Mouse (Mus musculus): ENCODE data around the gene Vmn1r111. TPM values are rescaled to one million over a fixed set of nuclear protein-coding genes. Genes with fewer than 3 reads are reported as not detected.
"Not testable (repeated sequence)": the region's sequence is repeated elsewhere in the genome, so short reads cannot be mapped to it uniquely, and the experiment has no call there.

The Vmn1r111 gene
- polyA plus RNA-seq (2016; fragmentation: Nextera tagmentation; extraction: Ambion mirVana) = not detected in 2 replicates

- H3K27ac ChIP-seq; H3K4me2 ChIP-seq; H3K4me3 ChIP-seq; H3K9me3 ChIP-seq (replicated peaks); ATAC-seq; H3K4me1 ChIP-seq; H3K36me3 ChIP-seq; H3K27me3 ChIP-seq (replicated peaks); H3K9ac ChIP-seq: not testable (repeated sequence)
- no CpG with 5 or more reads among the region's 2 CpGs for WGBS (ENCODE audit: insufficient replicate concordance)
Observed at GRCm38 (mm10) chr7:20703116-20703515, at the start of gene Vmn1r111. TSS of gene Vmn1r111 (minus strand) at chr7:20703216.

- ATAC-seq; H3K4me2 ChIP-seq; H3K27me3 ChIP-seq (replicated peaks); H3K36me3 ChIP-seq; H3K9me3 ChIP-seq (replicated peaks); H3K4me3 ChIP-seq; H3K4me1 ChIP-seq; H3K27ac ChIP-seq; H3K9ac ChIP-seq: not testable (repeated sequence)
- no CpG with 5 or more reads among the region's 1 CpGs for WGBS (ENCODE audit: insufficient replicate concordance)
Observed at GRCm38 (mm10) chr7:20730524-20730923, 27.5 kb upstream of the Vmn1r111 start, which contains the start of gene Gm10668. TSS of gene Gm10668 (minus strand) at chr7:20730624.

- H3K4me2 ChIP-seq; H3K36me3 ChIP-seq; H3K9ac ChIP-seq; H3K27me3 ChIP-seq (replicated peaks); H3K4me1 ChIP-seq; H3K4me3 ChIP-seq; H3K9me3 ChIP-seq (replicated peaks); ATAC-seq; H3K27ac ChIP-seq: not testable (repeated sequence)
- no CpG with 5 or more reads among the region's 3 CpGs for WGBS (ENCODE audit: insufficient replicate concordance)
Observed at GRCm38 (mm10) chr7:20668618-20669017, 34.4 kb downstream of the Vmn1r111 start, which contains the start of gene Vmn1r107. TSS of gene Vmn1r107 (plus strand) at chr7:20668918.

Other genes with a start within 250 kb of the Vmn1r111 start
- not detected in 2 replicates for gene Gm10670, start 228.3 kb downstream of the Vmn1r111 start, polyA plus RNA-seq (2016; fragmentation: Nextera tagmentation; extraction: Ambion mirVana)
- gene Vmn1r103, start 192.7 kb downstream of the Vmn1r111 start, polyA plus RNA-seq (2016; fragmentation: Nextera tagmentation; extraction: Ambion mirVana) = not detected in 2 replicates
- gene Vmn1r104, start 169.4 kb downstream of the Vmn1r111 start, polyA plus RNA-seq (2016; fragmentation: Nextera tagmentation; extraction: Ambion mirVana) = not detected in 2 replicates
- not detected in 2 replicates for gene Gm5726, start 157.5 kb downstream of the Vmn1r111 start, polyA plus RNA-seq (2016; fragmentation: Nextera tagmentation; extraction: Ambion mirVana)
- not detected in 2 replicates for gene Gm4141, start 127.0 kb downstream of the Vmn1r111 start, polyA plus RNA-seq (2016; fragmentation: Nextera tagmentation; extraction: Ambion mirVana)
- not detected in 2 replicates for gene Gm4513, start 104.2 kb downstream of the Vmn1r111 start, polyA plus RNA-seq (2016; fragmentation: Nextera tagmentation; extraction: Ambion mirVana)
- not detected in 2 replicates for gene Vmn1r107, start 34.3 kb downstream of the Vmn1r111 start, polyA plus RNA-seq (2016; fragmentation: Nextera tagmentation; extraction: Ambion mirVana)
- not detected in 2 replicates for gene Gm10668, start 27.4 kb upstream of the Vmn1r111 start, polyA plus RNA-seq (2016; fragmentation: Nextera tagmentation; extraction: Ambion mirVana)
- not detected in 2 replicates for gene Vmn1r112, start 68.0 kb upstream of the Vmn1r111 start, polyA plus RNA-seq (2016; fragmentation: Nextera tagmentation; extraction: Ambion mirVana)
- not detected in 2 replicates for gene Vmn1r113, start 84.1 kb upstream of the Vmn1r111 start, polyA plus RNA-seq (2016; fragmentation: Nextera tagmentation; extraction: Ambion mirVana)
- gene Vmn1r114, start 109.0 kb upstream of the Vmn1r111 start, polyA plus RNA-seq (2016; fragmentation: Nextera tagmentation; extraction: Ambion mirVana) = not detected in 2 replicates
- not detected in 2 replicates for gene Vmn1r115, start 141.8 kb upstream of the Vmn1r111 start, polyA plus RNA-seq (2016; fragmentation: Nextera tagmentation; extraction: Ambion mirVana)
- not detected in 2 replicates for gene Vmn1r116, start 169.0 kb upstream of the Vmn1r111 start, polyA plus RNA-seq (2016; fragmentation: Nextera tagmentation; extraction: Ambion mirVana)
- not detected in 2 replicates for gene Vmn1r117, start 180.9 kb upstream of the Vmn1r111 start, polyA plus RNA-seq (2016; fragmentation: Nextera tagmentation; extraction: Ambion mirVana)
- gene Vmn1r118, start 209.1 kb upstream of the Vmn1r111 start, polyA plus RNA-seq (2016; fragmentation: Nextera tagmentation; extraction: Ambion mirVana) = not detected in 2 replicates